Mouse (Mus musculus) sigmoid colon, adult 10 weeks (tissue): ENCODE data around the gene Sp2. TPM values are rescaled to one million over a fixed set of nuclear protein-coding genes. Genes with fewer than 3 reads are reported as not detected.

ENCODE experiments used
- polyA plus RNA-seq: library from polyadenylated mRNA; stranded (reverse); fragments of 350-450 nt; fragmentation: Illumina TruSeq; extraction: RNeasy Lipid Tissue Mini Kit (QIAGEN cat#74804); gene quantifications from one replicate; pipeline ENCODE4 v1.2.3, GENCODE M21; 2014; ENCODE audit warnings: low read depth, low replicate concordance

Gene Sp2
- 4.5 TPM for polyA plus RNA-seq

GRCm38 (mm10) chr11:96982859-96983258 is at the start of gene Sp2:
TSS of gene Sp2 (minus strand) at chr11:96982959.

GRCm38 (mm10) chr11:97029686-97030417 is 47.1 kb upstream of the Sp2 start, which contains the start of gene Scrn2:
TSS of gene Scrn2 (plus strand) at chr11:97029938.

GRCm38 (mm10) chr11:97013121-97013670 is 30.4 kb upstream of the Sp2 start, which contains the start of gene Sp6:
TSS of gene Sp6 (plus strand) at chr11:97013394.

GRCm38 (mm10) chr11:96943746-96944304 is 38.9 kb downstream of the Sp2 start, which contains the start of gene Pnpo:
TSS of gene Pnpo (minus strand) at chr11:96943986.

GRCm38 (mm10) chr11:96928088-96928487 is 54.7 kb downstream of the Sp2 start, which contains the start of gene Prr15l:
TSS of gene Prr15l (plus strand) at chr11:96928104.

GRCm38 (mm10) chr11:96916044-96916884 is 66.5 kb downstream of the Sp2 start, which contains the start of gene Cdk5rap3:
TSS of gene Cdk5rap3 (minus strand) at chr11:96916496.

Other genes with a start within 250 kb of the Sp2 start
- gene Snx11, start 205.4 kb downstream of the Sp2 start, polyA plus RNA-seq, result 7.8 TPM
- 75.9 TPM for gene Cbx1, start 193.8 kb downstream of the Sp2 start, polyA plus RNA-seq
- 35.3 TPM for gene Nfe2l1, start 153.0 kb downstream of the Sp2 start, polyA plus RNA-seq
- gene Copz2, start 133.1 kb downstream of the Sp2 start, polyA plus RNA-seq, result 7.0 TPM
- gene Cdk5rap3, start 66.5 kb downstream of the Sp2 start, polyA plus RNA-seq, result 17.9 TPM
- gene Prr15l, start 54.9 kb downstream of the Sp2 start, polyA plus RNA-seq, result 77.5 TPM
- 13.9 TPM for gene Pnpo, start 39.0 kb downstream of the Sp2 start, polyA plus RNA-seq
- not detected for gene Sp6, start 30.4 kb upstream of the Sp2 start, polyA plus RNA-seq
- gene Scrn2, start 47.0 kb upstream of the Sp2 start, polyA plus RNA-seq, result not detected
- gene Lrrc46, start 58.4 kb upstream of the Sp2 start, polyA plus RNA-seq, result not detected
- 10.6 TPM for gene Mrpl10, start 58.6 kb upstream of the Sp2 start, polyA plus RNA-seq
- 1.5 TPM for gene Osbpl7, start 67.7 kb upstream of the Sp2 start, polyA plus RNA-seq
- gene Tbx21, start 132.4 kb upstream of the Sp2 start, polyA plus RNA-seq, result not detected
- gene Tbkbp1, start 168.5 kb upstream of the Sp2 start, polyA plus RNA-seq, result 0.32 TPM
- 117 TPM for gene Kpnb1, start 204.9 kb upstream of the Sp2 start, polyA plus RNA-seq